Mouse (Mus musculus) activated CD4-positive, CD25-positive, alpha-beta regulatory T cell, adult 4 months (primary cell): Measurements from ENCODE around the gene Tmem121b. TPM values are rescaled to one million over a fixed set of nuclear protein-coding genes. Genes with fewer than 3 reads are reported as not detected.

Source experiments
- ATAC-seq: one replicate; pipeline ENCODE4 v1.8.0; 2017
- polyA plus RNA-seq, 2 experiments: library from polyadenylated mRNA; unstranded; fragments of 100-300 nt; shearing (Covaris generic); gene quantifications; one replicate each; pipeline ENCODE4 v1.2.1; 2017

Tmem121b gene
- polyA plus RNA-seq, result under 1 TPM; 0.13 to 0.22 TPM

GRCm38 (mm10) chr6:120493374-120494181, at the start of gene Tmem121b:
TSS of gene Tmem121b (minus strand) at chr6:120493807.
- peak; percentile 33 for ATAC-seq

GRCm38 (mm10) chr6:120542061-120542460, 48.5 kb upstream of the Tmem121b start:
- ATAC-seq, result no peak

- no peak for ATAC-seq
These were observed 47.8 kb upstream of the Tmem121b start for GRCm38 (mm10) chr6:120541386-120541785.

- ATAC-seq, result no peak
These were observed 46.2 kb upstream of the Tmem121b start for GRCm38 (mm10) chr6:120539781-120540231.

- ATAC-seq, result peak; percentile 84
These were observed 45.6 kb upstream of the Tmem121b start for GRCm38 (mm10) chr6:120539132-120539759.

- ATAC-seq, result no peak
These were observed 42.7 kb upstream of the Tmem121b start for GRCm38 (mm10) chr6:120536337-120536736.

- no peak for ATAC-seq
These were observed 39.0 kb upstream of the Tmem121b start for GRCm38 (mm10) chr6:120532594-120532993.

- peak; percentile 93 for ATAC-seq
These were observed 37.7 kb upstream of the Tmem121b start, which contains the start of gene Hdhd5 for GRCm38 (mm10) chr6:120531020-120531965. TSS of gene Hdhd5 (minus strand) at chr6:120531319.

GRCm38 (mm10) chr6:120529123-120529522, 35.5 kb upstream of the Tmem121b start:
- ATAC-seq, result peak; percentile 58

- ATAC-seq, result no peak
These were observed 31.2 kb upstream of the Tmem121b start for GRCm38 (mm10) chr6:120524796-120525195.

- no peak for ATAC-seq
These were observed 26.0 kb upstream of the Tmem121b start for GRCm38 (mm10) chr6:120519647-120520046.

- ATAC-seq, result no peak
These were observed 23.7 kb upstream of the Tmem121b start for GRCm38 (mm10) chr6:120517311-120517710.

GRCm38 (mm10) chr6:120516879-120517278, 23.3 kb upstream of the Tmem121b start:
- ATAC-seq, result no peak

GRCm38 (mm10) chr6:120516422-120516821, 22.8 kb upstream of the Tmem121b start:
- no peak for ATAC-seq

- ATAC-seq, result no peak
These were observed 17.6 kb upstream of the Tmem121b start for GRCm38 (mm10) chr6:120511212-120511611.

- peak; percentile 24 for ATAC-seq
These were observed 16.8 kb upstream of the Tmem121b start for GRCm38 (mm10) chr6:120510425-120510824.

GRCm38 (mm10) chr6:120509975-120510374, 16.4 kb upstream of the Tmem121b start:
- no peak for ATAC-seq

- ATAC-seq, result peak; percentile 25
These were observed 15.0 kb upstream of the Tmem121b start for GRCm38 (mm10) chr6:120508645-120509044.

- ATAC-seq, result no peak
These were observed 11.9 kb upstream of the Tmem121b start for GRCm38 (mm10) chr6:120505531-120505930.

- ATAC-seq, result no peak
These were observed 10.4 kb upstream of the Tmem121b start for GRCm38 (mm10) chr6:120504051-120504450.

GRCm38 (mm10) chr6:120496544-120496943, 2.9 kb upstream of the Tmem121b start:
- ATAC-seq, result no peak
